Mouse (Mus musculus) CH12.LX (cell line): Measurements from ENCODE around the gene Wrap53. TPM values are rescaled to one million over a fixed set of nuclear protein-coding genes. Genes with fewer than 3 reads are reported as not detected.

Experiments used
- DNase-seq: peaks from one replicate; pipeline ENCODE4 v3.0.0-alpha.2; 2013; ENCODE audit errors: extremely low read depth
- H3K27ac ChIP-seq: 2 replicates; pipeline ENCODE4 v1.5.1; 2012; ENCODE audit warnings: low read depth, mild to moderate bottlenecking, control low read depth, moderate library complexity; ENCODE audit not compliant: insufficient read depth
- H3K27me3 ChIP-seq: replicated peaks from 2 replicates; pipeline ENCODE3; 2012; ENCODE audit warnings: inconsistent platforms
- H3K36me3 ChIP-seq, 2 experiments: replicated peaks in 1 of 2; 2 replicates each; pipeline versions ENCODE3 to v1.6.1; 2012; ENCODE audit warnings: inconsistent platforms in 1 of 2, low read length in 1 of 2, mild to moderate bottlenecking in 1 of 2, mixed read lengths in 1 of 2, moderate library complexity in 1 of 2; ENCODE audit not compliant: control insufficient read depth in 1 of 2, insufficient read depth in 1 of 2
- H3K4me1 ChIP-seq, 2 experiments: 2 replicates each; pipeline ENCODE4 v1.6.1; 2012; ENCODE audit warnings: inconsistent platforms in 1 of 2, moderate library complexity in 1 of 2; ENCODE audit not compliant: insufficient read depth in 2 of 2, control insufficient read depth in 1 of 2
- H3K4me2 ChIP-seq: 2 replicates; pipeline ENCODE4 v1.6.1; 2012; ENCODE audit warnings: low read depth, mild to moderate bottlenecking, control low read depth; ENCODE audit not compliant: poor library complexity, insufficient read depth, severe bottlenecking
- H3K4me3 ChIP-seq, 3 experiments: fragments of 150-350 bp in 1 of 3; sonication (generic) in 1 of 3; replicated peaks in 1 of 3; 2 replicates each; pipeline versions ENCODE3 to v1.5.1; 2011 to 2012; ENCODE audit warnings: low read depth in 2 of 3, low read length in 2 of 3, mild to moderate bottlenecking in 2 of 3, moderate library complexity in 2 of 3, control low read depth in 1 of 3, improper control_type of control experiment in 1 of 3, inconsistent platforms in 1 of 3, mixed read lengths in 1 of 3; ENCODE audit not compliant: poor library complexity in 1 of 3
- H3K79me2 ChIP-seq: replicated peaks from 2 replicates; pipeline ENCODE4 v1.6.1; 2012; ENCODE audit warnings: mild to moderate bottlenecking, moderate library complexity; ENCODE audit not compliant: control insufficient read depth, poor library complexity, insufficient read depth, severe bottlenecking; ENCODE audit errors: extremely low read depth
- H3K9ac ChIP-seq: 2 replicates; pipeline ENCODE4 v1.6.1; 2012; ENCODE audit warnings: low read depth, mild to moderate bottlenecking, control low read depth, moderate library complexity; ENCODE audit not compliant: insufficient read depth
- H3K9me3 ChIP-seq: replicated peaks from 2 replicates; pipeline ENCODE3; 2012; ENCODE audit warnings: low read length, inconsistent platforms, mixed read lengths
- BHLHE40 ChIP-seq: IDR thresholded peaks from 2 replicates; pipeline ENCODE4 v1.6.1; 2011; ENCODE audit warnings: mild to moderate bottlenecking, low read depth, low read length, improper control_type of control experiment
- CHD1 ChIP-seq: IDR thresholded peaks from 2 replicates; pipeline ENCODE4 v1.6.1; 2012; ENCODE audit warnings: low read depth, low read length, improper control_type of control experiment, inconsistent platforms
- CHD2 ChIP-seq: IDR thresholded peaks from 2 replicates; pipeline ENCODE4 v1.6.1; 2011; ENCODE audit warnings: low read length, improper control_type of control experiment
- CTCF ChIP-seq, 2 experiments: IDR thresholded peaks in 1 of 2; conservative IDR thresholded peaks in 1 of 2; 2 replicates each; pipeline ENCODE4 v1.5.1; 2011 to 2012; ENCODE audit warnings: low read depth in 2 of 2, low read length in 2 of 2, improper control_type of control experiment in 1 of 2, inconsistent platforms in 1 of 2, mild to moderate bottlenecking in 1 of 2, moderate library complexity in 1 of 2
- E2F4 ChIP-seq: IDR thresholded peaks from 2 replicates; pipeline ENCODE4 v1.6.1; 2011; ENCODE audit warnings: low read depth, low read length, improper control_type of control experiment; ENCODE audit not compliant: insufficient replicate concordance
- ELF1 ChIP-seq: IDR thresholded peaks from 2 replicates; pipeline ENCODE4 v1.6.1; 2014; ENCODE audit warnings: low read depth, mild to moderate bottlenecking, inconsistent platforms, low read length, improper control_type of control experiment
- ETS1 ChIP-seq: conservative IDR thresholded peaks from 2 replicates; pipeline ENCODE4 v1.6.1; 2012; ENCODE audit warnings: low read depth, mild to moderate bottlenecking, inconsistent platforms, low read length, improper control_type of control experiment, moderate library complexity
- GABPA ChIP-seq: IDR thresholded peaks from 2 replicates; pipeline ENCODE4 v1.6.1; 2012; ENCODE audit warnings: low read depth, low read length, improper control_type of control experiment, inconsistent platforms; ENCODE audit not compliant: insufficient replicate concordance
- IRF4 ChIP-seq: IDR thresholded peaks from 2 replicates; pipeline ENCODE4 v1.6.1; 2014; ENCODE audit warnings: low read depth, mild to moderate bottlenecking, inconsistent platforms, low read length, improper control_type of control experiment
- JUN ChIP-seq: IDR thresholded peaks from 2 replicates; pipeline ENCODE4 v1.6.1; 2011; ENCODE audit warnings: low read depth, mild to moderate bottlenecking, low read length, improper control_type of control experiment, moderate library complexity; ENCODE audit not compliant: insufficient read depth
- JUND ChIP-seq: conservative IDR thresholded peaks from 2 replicates; pipeline ENCODE4 v1.6.1; 2011; ENCODE audit warnings: low read depth, low read length, improper control_type of control experiment
- MAFK ChIP-seq: IDR thresholded peaks from 2 replicates; pipeline ENCODE4 v1.6.1; 2011; ENCODE audit warnings: low read length, improper control_type of control experiment; ENCODE audit not compliant: insufficient replicate concordance
- MAZ ChIP-seq: IDR thresholded peaks from 2 replicates; pipeline ENCODE4 v1.6.1; 2012; ENCODE audit warnings: low read depth, mild to moderate bottlenecking, inconsistent platforms, low read length, improper control_type of control experiment, moderate library complexity
- MEF2A ChIP-seq: IDR thresholded peaks from 2 replicates; pipeline ENCODE4 v1.6.1; 2014; ENCODE audit warnings: low read depth, mild to moderate bottlenecking, inconsistent platforms, low read length, improper control_type of control experiment, borderline replicate concordance
- MXI1 ChIP-seq: IDR thresholded peaks from 2 replicates; pipeline ENCODE4 v1.6.1; 2011; ENCODE audit warnings: mild to moderate bottlenecking, low read depth, low read length, improper control_type of control experiment
- MYC ChIP-seq: IDR thresholded peaks from 2 replicates; pipeline ENCODE4 v1.6.1; 2011; ENCODE audit warnings: low read depth, mild to moderate bottlenecking, improper control_type of control experiment, low read length
- NRF1 ChIP-seq: IDR thresholded peaks from 2 replicates; pipeline ENCODE4 v1.6.1; 2014; ENCODE audit warnings: low read depth, mild to moderate bottlenecking, inconsistent platforms, low read length, improper control_type of control experiment, moderate library complexity
- RCOR1 ChIP-seq: conservative IDR thresholded peaks from 2 replicates; pipeline ENCODE4 v1.6.1; 2012; ENCODE audit warnings: low read depth, mild to moderate bottlenecking, inconsistent platforms, low read length, improper control_type of control experiment
- SIN3A ChIP-seq: IDR thresholded peaks from 2 replicates; pipeline ENCODE4 v1.6.1; 2012; ENCODE audit warnings: low read length, improper control_type of control experiment, inconsistent platforms
- SMC3 ChIP-seq: IDR thresholded peaks from 2 replicates; pipeline ENCODE4 v1.6.1; 2011; ENCODE audit warnings: low read depth, low read length, improper control_type of control experiment
- TBP ChIP-seq: conservative IDR thresholded peaks from 2 replicates; pipeline ENCODE4 v1.6.1; 2011; ENCODE audit warnings: low read depth, low read length, improper control_type of control experiment
- USF1 ChIP-seq: IDR thresholded peaks from 2 replicates; pipeline ENCODE4 v1.6.1; 2014; ENCODE audit warnings: low read depth, mild to moderate bottlenecking, inconsistent platforms, low read length, improper control_type of control experiment
- USF2 ChIP-seq: conservative IDR thresholded peaks from 2 replicates; pipeline ENCODE4 v1.6.1; 2011; ENCODE audit warnings: low read depth, low read length, improper control_type of control experiment
- ZC3H11A ChIP-seq: IDR thresholded peaks from 2 replicates; pipeline ENCODE4 v1.6.1; 2012; ENCODE audit warnings: low read depth, mild to moderate bottlenecking, inconsistent platforms, low read length, improper control_type of control experiment
- ZMIZ1 ChIP-seq: IDR thresholded peaks from 2 replicates; pipeline ENCODE4 v1.6.1; 2012; ENCODE audit warnings: low read depth, mild to moderate bottlenecking, inconsistent platforms, low read length, improper control_type of control experiment
- ZNF384 ChIP-seq: IDR thresholded peaks from 2 replicates; pipeline ENCODE4 v1.6.1; 2012; ENCODE audit warnings: low read depth, low read length, improper control_type of control experiment, inconsistent platforms
- dilution Hi-C: fragments of 300-500 bp; cut with MboI; formaldehyde crosslinking; loops from 2 replicates; pipeline ENCODE4 v1.14.3; 2020; ENCODE audit warnings: low sequenced_read_pairs; ENCODE audit not compliant: extremely low pct_unique_long_range_greater_than_20kb, extremely low pct_ligation_motif_present
- in situ Hi-C: fragments of 300-500 bp; cut with MboI; formaldehyde crosslinking; loops from 3 replicates; pipeline ENCODE4 v1.14.3; 2019; ENCODE audit warnings: low sequenced_read_pairs, low pct_ligation_motif_present, low pct_unique_long_range_greater_than_20kb, mixed read lengths
- polyA plus RNA-seq: library from polyadenylated mRNA; unstranded; fragments of >175 nt; gene quantifications from 2 replicates; pipeline ENCODE4 v1.2.1, GENCODE M21; 2012; ENCODE audit warnings: low read depth; ENCODE audit not compliant: insufficient read length
- total RNA-seq, 2 experiments: library from RNA; depleted of rRNA; stranded (reverse); fragments of 300-350 nt in 1 of 2; fragments of >200 nt in 1 of 2; gene quantifications; 2 replicates each; pipeline ENCODE4 v1.2.3; 2012 to 2014

Gene Wrap53
- total and polyA plus RNA-seq, 3 experiments, result 25.4 to 36.0 (median 34.2) TPM

GRCm38 (mm10) chr11:69621571-69622268, 41.7 kb upstream of the Wrap53 start, which contains the start of gene Sat2:
Gene Sat2, plus strand, starts transcription at chr11:69622024.
- no peak within 1 kb of the TSS for H3K27ac ChIP-seq
- dilution Hi-C loops (no loop called here), in situ Hi-C loops (no loop called here)

GRCm38 (mm10) chr11:69620394-69621081, 40.5 kb upstream of the Wrap53 start:
- Histone ChIP-seq H3K79me2 (no peaks in the 10 kb centered on the region), H3K36me3 (no peaks in the 10 kb centered on the region), H3K9ac (no peak overlapping the region), H3K27ac (no peak overlapping the region), H3K9me3 (no peaks in the 10 kb centered on the region), H3K4me3 (no peak overlapping the region), H3K27me3 (peaks cover 58% of the 10 kb centered on the region), H3K4me1 (no peaks in the 10 kb centered on the region), H3K4me2 (no peak overlapping the region)
- in situ Hi-C loops, result no loop called here
- dilution Hi-C loops, result no loop called here
- TF ChIP-seq USF1 (no peak), NRF1 (no peak), ZMIZ1 (no peak), SIN3A (no peak), BHLHE40 (no peak), ZC3H11A (no peak), ELF1 (no peak), CHD1 (no peak), ETS1 (no peak), MEF2A (no peak), TBP (no peak), ZNF384 (no peak), RCOR1 (no peak), MAFK (no peak), JUND (no peak), MAZ (no peak), IRF4 (no peak)
- DNase-seq, result no peak

More at GRCm38 (mm10) chr11:69621571-69622268, 41.7 kb upstream of the Wrap53 start, which contains the start of gene Sat2:
- Histone ChIP-seq H3K36me3 (no peaks in the 10 kb centered on the region), H3K9me3 (no peaks in the 10 kb centered on the region), H3K79me2 (no peaks in the 10 kb centered on the region), H3K4me1 (no peaks in the 10 kb centered on the region), H3K27me3 (peaks cover 46% of the 10 kb centered on the region), H3K9ac (no peak within 1 kb of the TSS), H3K4me2 (no peak within 1 kb of the TSS), H3K4me3 (peak within 1 kb of the TSS in 1 of 3 experiments; percentile 41)
- DNase-seq, result no peak
- no peak for TF ChIP-seq CHD2
- TF ChIP-seq NRF1, result no peak
- no peak for TF ChIP-seq MYC
- TF ChIP-seq JUN, result no peak
- no peak for TF ChIP-seq IRF4
- no peak for TF ChIP-seq SMC3
- no peak for TF ChIP-seq CTCF (conservative IDR thresholded peaks at IDR 0.05 in 1 of 2, IDR thresholded peaks at IDR 0.05 in 1 of 2; ENCODE audit: low read depth in 2 of 2, low read length in 2 of 2)
- no peak for TF ChIP-seq MXI1
- no peak for TF ChIP-seq ETS1
- no peak for TF ChIP-seq JUND
- no peak for TF ChIP-seq E2F4
- TF ChIP-seq USF2, result no peak
- TF ChIP-seq SIN3A, result no peak
- no peak for TF ChIP-seq GABPA
- TF ChIP-seq BHLHE40, result no peak
- TF ChIP-seq ZC3H11A, result no peak
- no peak for TF ChIP-seq TBP
- no peak for TF ChIP-seq RCOR1
